Mouse (Mus musculus) adrenal gland, postnatal 25 days (tissue): Measurements from ENCODE around the gene Mtx1. TPM values are rescaled to one million over a fixed set of nuclear protein-coding genes. Genes with fewer than 3 reads are reported as not detected.

Experiments
- DNase-seq: peaks from one replicate; pipeline ENCODE4 v3.0.0; 2021; ENCODE audit warnings: mixed read lengths
- long read RNA-seq: library from polyadenylated mRNA; stranded (forward); transcript quantifications from one replicate; pipeline ENCODE4 v2.0.0, GENCODE M21; 2021
- total RNA-seq: library from RNA; stranded (reverse); gene quantifications from 2 replicates; pipeline ENCODE4 v1.2.3, GENCODE M21; 2021

Mtx1 gene
- total RNA-seq: 143 and 154 TPM in 2 replicates
- long read RNA-seq, transcript Mtx1-201 (8 exons, 1,617 nt): major isoform, 45 of 73 reads
- long read RNA-seq, partial matches to known transcripts: 14 of 73 reads
- long read RNA-seq, other reads (novel, unspliced or antisense): 8 of 73 reads

- no peak for DNase-seq
Measured at GRCm38 (mm10) chr3:89226900-89227299, at the start of gene Mtx1. Gene Mtx1 (minus strand): TSS chr3:89227088.

DNA sequence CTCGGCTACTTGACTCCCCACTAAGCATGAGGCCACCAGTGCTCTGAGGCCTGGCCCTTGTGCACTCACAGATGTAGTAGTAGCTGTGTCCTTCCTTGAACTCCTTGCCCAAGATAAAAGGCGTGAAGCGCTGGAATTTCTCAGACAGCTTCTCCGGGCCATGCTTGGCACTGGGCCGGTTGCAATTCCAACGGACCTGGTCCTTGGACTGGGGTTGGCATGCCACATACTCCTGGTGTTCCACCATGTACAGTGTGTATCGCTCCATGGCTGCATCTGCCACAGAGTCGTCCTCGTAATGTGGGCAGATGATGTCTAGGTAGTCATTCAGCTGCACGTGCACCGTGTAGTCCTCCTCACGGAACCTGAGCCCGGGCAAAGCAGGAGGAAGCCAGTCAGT, 49.2 kb upstream of the Mtx1 start:
- no peak for DNase-seq

DNA sequence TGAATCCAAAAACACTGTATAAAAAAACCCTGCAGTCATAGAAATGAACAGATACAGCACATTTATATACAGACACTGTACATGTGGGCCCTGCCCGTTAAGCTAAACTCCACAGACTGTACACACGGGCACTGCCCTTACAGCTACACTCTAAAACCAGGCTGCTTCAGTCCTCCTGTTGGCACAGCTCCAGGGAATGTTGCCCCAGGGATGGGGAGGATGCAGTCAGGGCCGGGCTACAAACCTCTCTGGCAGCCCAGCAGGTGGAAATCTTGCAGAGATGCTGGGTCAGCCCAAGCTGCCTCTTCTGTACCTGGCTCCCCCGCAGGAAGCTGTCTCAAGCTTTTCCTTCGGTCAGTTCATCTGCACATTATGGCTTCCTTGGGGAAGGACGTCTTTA, 44.9 kb upstream of the Mtx1 start:
- DNase-seq: no peak

- DNase-seq: peak; percentile 69
Measured at GRCm38 (mm10) chr3:89270891-89271290, 44.0 kb upstream of the Mtx1 start.

DNA sequence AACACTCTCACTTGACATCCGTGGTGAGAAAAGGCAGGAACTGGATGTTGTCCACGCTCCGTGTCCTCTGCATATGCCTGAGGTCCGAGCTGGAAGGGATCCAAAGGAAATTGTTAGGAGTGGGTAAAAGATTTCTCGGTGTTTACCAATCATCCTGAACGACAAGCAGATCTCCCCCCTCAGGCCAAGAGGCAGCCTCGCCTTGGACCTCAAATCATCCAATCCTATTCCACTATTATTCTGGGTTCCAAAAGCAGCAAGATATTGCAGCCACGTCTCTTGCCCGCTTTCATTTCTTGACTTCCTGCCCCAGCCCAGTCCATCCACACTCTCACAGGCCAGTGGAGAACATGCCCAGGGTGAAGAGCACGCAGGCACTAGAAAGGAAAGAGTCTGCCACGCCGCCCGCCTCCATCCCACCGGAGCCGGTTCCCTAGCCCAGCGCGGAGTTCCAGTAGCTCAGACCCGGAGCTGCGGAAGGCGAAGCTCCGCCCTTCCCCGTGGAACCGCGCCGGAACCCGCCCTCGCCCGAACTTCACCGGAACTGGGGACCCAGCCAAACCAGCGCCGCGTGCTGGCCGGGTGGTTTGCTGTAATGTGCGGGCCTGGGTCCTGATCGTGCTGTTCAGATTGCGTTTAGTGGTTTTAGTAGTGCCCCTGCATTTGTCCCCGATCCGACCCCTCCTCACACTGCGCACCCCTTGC, 43.3 kb upstream of the Mtx1 start, which contains the start of gene Slc50a1:
Gene Slc50a1, minus strand, starts transcription at position 520 of the 705 bp plus-strand sequence.
- DNase-seq: peak; percentile 92

GRCm38 (mm10) chr3:89268916-89269315, 42.0 kb upstream of the Mtx1 start:
- no peak for DNase-seq

- DNase-seq: peak; percentile 74
Measured at GRCm38 (mm10) chr3:89266439-89266893, 39.6 kb upstream of the Mtx1 start.

GRCm38 (mm10) chr3:89262417-89262816, 35.5 kb upstream of the Mtx1 start:
- no peak for DNase-seq

GRCm38 (mm10) chr3:89260211-89260610, 33.3 kb upstream of the Mtx1 start:
- no peak for DNase-seq

DNA sequence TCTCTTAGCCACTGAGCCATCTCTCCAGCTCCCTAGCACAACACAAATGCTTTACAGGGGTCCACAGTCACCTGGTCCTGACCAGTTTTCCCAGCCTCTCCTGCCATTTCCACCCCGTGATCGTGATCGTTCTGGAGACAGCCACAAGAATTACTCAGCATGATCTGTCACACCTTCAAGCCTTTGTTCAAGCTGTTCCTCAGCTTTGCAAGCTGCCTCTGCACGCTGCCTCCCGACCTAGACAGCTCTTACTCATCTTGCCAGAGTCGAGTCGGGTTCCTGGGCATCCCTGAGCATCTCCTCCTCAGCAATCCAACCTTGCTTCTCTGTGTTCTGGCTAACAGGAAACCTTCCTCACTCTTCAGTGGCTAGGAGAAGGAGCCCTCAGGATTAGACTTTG, 32.2 kb upstream of the Mtx1 start, which contains the start of gene Dpm3:
Gene Dpm3, plus strand, starts transcription at position 283 of the 400 bp plus-strand sequence.
- DNase-seq: no peak

DNA sequence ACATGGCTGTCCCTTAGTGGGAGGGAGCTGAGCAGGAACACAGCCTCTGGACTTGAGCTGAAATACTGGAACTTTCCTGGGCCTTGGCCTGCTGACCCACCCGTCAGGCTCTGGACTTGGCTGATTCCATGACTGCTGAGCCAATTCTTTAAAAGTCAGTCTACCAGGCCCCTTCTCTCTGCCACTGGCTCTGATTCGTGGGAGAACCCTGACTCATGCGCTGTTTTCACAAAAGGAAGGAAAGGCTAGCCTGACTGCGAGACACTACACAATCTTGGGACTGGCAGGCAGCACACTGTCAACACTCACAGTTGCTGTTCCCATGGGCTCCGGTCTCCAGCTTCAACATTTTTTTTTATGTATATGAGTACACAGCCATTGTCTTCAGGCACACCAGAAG, 29.3 kb upstream of the Mtx1 start:
- DNase-seq: no peak

DNA sequence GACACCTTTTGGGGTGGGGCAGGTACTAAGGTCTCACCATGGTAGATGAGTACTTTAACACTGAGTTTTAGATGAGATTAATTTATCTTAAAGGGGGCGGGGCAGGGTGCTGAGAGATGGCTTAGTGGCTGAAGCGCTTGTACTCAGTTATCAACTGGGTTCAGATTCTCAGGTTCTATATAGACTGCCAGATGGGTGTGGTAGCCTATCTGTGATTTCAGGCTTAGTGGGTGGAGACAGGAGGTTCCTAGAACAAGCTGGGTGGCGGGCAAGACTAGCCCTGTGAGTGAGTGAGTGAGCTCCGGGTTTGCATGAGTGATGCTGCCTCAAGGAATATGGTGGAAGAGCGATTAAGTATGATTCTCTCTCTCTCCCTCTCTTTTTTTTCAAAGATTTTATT, 28.1 kb upstream of the Mtx1 start:
- no peak for DNase-seq

DNA sequence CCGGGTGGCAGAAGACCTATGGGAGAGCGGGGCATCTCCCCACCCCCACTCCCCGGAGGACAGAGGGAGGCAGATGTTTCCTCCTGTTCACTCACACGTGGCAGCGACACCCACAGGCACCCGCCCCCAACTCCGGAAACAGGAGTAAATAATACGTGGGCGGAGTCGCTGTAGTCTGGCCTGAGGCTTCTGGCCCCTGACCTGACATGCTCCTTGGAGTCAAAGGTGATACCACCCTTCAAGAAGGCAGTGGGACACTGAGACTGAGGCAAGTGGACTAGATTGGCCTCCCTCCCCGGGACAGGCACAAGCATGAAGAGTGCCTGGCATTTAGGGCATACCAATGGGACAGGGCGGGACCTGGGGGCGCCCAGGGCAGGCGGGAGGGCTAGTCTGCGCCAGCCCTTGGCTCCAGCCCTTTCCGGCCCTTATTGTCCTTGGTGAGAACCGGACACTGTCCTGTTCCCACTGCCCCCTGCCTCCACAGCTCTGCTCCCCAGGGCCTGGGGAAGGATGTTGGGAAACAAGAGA, 24.5 kb upstream of the Mtx1 start:
- DNase-seq: peak; percentile 37

DNA sequence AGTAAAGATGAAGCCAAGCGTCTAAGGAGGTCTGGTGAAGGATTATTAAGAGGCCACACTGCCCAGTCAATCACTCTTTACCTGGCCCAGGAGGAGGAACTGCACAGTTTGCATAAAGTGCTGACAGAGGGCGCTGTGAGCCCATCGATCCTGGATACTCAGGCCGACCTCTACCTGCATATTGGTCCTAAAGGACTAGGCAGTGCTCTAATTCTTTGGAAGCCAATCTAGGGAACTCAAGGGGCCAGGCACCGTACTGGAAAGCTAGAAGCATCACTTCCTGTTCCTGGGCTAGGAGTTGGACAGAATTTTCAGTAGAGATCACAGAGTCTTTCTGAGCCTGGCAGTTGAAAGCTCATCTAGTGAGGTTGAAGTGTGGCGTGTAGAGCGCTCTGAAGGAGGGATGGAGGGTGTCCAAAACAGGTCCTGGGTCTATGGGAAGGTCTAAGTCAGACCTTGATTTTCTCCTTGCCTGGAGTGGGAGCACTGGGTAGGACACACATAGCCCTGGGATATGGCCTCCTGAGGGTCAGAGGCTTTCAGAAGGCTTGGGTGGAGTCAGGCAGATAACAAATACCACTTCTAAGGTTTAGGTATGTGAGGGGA, 23.6 kb upstream of the Mtx1 start:
- DNase-seq: peak; percentile 58

DNA sequence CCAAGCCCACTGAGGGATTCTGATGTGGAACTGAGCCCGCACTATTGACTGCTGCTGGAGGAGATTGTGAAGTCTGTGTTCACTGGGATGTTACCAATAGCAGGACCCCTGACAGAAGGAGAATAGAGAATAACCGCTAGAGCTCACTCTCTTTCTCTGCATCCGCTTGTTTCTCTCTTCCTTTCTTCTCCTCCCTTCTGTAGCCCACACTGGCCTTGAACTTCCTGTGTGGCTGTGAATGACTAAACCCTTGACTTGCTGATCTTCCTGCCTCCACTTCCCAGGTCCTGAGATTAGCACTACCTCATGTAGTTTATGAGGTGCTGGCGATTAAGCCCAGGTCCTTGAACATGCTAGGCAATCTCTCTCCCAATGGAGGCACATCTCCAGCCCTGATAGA, 20.6 kb upstream of the Mtx1 start:
- DNase-seq: no peak

DNA sequence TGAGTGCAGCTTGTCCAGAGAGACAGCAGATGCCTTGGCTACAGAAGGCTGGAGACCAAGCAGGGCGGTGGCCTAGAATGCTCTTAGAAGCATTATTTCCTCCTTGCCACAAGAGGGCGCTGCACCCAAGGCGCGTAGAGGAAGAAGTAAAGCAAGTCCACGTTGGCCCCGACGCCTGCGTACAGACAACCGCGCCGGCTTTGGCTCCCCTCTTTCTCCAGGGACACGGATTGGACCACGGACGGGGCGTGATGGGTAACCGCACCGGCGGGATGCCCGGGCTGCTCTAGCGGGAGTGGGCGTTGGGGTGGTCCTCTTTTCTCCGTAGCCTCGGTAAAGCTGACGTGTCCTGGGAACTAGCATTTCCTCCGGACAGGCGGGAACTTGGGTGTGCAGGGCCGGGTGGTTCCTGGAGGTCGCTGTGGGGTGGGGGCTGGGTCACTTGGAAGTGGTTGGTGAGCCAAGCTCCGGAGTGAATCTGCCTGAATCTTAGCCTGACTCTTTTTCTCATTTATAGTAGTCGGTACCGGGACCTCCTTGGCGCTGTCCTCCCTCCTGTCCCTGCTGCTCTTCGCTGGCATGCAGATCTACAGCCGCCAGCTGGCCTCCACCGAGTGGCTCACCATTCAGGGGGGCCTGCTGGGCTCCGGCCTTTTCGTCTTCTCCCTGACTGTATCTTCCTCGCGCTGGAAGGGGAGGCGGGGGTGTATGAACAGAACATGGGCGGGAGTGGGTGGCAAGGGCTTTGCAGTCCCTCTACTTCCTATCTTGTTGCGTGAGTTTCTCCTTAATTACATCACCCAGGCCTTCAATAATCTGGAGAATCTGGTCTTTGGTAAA, 19.6 kb upstream of the Mtx1 start, which contains the start of gene Trim46:
Gene Trim46, minus strand, starts transcription at position 49 of the 840 bp plus-strand sequence.
- DNase-seq: peak; percentile 90

DNA sequence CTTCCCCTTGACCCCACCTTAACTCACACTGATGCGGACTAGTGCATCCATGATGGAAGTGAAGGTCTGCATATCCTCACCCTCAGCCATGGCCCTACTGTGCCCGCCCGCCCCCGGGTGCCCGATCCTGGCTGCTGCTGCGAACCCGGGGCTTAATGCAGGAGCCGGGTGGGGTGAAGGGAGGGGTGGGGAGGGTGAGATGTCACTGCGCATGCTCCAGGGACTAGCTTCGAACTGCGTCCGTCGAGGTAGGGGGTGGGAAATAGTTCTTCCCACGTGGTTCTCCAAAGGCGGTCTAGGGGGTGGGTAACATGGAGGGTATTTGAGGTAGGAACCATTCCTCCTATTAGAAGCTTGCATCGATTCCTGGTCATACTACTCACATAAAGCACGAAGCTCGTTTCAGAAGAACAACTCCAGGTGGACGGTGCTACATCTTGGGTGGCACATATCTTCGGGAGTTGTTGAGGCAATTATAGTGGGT, 18.8 kb upstream of the Mtx1 start, which contains the start of gene Krtcap2:
Gene Krtcap2, plus strand, starts transcription at position 279 of the 484 bp plus-strand sequence.
- DNase-seq: no peak

DNA sequence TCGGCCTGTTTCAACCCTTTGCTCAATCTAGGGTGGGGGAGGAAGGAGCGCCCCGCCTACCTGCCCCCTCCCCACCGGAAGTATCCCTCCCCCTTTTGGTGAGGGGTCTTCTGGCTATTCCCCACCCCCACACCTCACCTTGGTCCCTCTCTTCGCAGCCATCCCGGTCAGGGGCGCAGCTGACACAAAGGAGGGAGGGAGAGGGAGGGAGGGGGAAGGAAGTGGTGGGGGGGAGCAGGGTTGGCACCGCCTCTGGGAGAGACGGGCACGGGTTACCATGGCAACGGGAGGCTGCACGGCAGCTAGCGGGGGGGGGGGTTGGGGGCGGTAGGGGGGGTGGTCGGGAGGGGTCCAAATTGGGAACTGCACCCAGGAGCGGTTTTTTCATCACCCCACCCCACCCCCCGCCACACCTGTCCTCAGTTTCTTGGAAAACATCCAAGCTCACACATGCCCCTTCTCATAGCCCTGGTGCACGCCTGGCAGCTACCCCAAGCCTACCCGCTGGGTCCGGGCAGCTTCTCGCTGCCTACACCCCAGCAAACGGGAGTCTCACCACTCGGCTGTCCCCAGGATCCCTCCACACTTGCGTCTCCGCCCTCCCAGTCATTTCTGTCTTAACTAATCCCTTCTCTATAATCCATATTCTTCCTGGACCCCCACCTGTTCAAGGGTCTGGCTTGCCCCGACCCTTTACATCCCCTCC, 18.2 kb upstream of the Mtx1 start:
- DNase-seq: peak; percentile 31

- no peak for DNase-seq
Measured at GRCm38 (mm10) chr3:89244158-89244981, 17.5 kb upstream of the Mtx1 start.

DNA sequence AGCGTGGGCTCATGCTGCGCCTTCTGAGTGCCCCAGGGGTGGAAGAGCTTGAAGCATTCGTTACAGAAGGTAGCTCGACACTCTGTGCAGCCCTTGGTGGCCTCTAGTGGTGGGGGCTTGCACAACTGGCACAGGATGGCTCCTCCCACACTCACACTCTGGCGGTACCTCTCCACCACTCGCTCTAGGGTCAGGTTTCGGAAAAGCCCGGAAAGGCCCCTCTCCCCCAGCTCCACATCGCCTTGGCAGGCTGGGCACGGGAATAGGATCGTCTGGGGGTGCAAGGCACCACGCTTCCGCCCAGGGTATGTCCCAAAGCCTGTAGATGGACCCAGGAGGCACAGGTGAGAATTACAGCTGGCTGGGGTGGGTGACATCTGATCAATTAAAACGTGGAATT, 16.7 kb upstream of the Mtx1 start:
- DNase-seq: no peak
